Mouse (Mus musculus) liver, embryonic 14.5 days (tissue): ENCODE measurements around the gene Myo18a.

Experiments
- CTCF ChIP-seq: IDR thresholded peaks from 2 replicates; pipeline ENCODE4 v1.5.1; 2016; ENCODE audit warnings: antibody characterized with exemption, low read depth, control low read depth
- EP300 ChIP-seq: IDR thresholded peaks from 2 replicates; pipeline ENCODE4 v1.6.1; 2016; ENCODE audit warnings: antibody characterized with exemption, low read depth

DNA sequence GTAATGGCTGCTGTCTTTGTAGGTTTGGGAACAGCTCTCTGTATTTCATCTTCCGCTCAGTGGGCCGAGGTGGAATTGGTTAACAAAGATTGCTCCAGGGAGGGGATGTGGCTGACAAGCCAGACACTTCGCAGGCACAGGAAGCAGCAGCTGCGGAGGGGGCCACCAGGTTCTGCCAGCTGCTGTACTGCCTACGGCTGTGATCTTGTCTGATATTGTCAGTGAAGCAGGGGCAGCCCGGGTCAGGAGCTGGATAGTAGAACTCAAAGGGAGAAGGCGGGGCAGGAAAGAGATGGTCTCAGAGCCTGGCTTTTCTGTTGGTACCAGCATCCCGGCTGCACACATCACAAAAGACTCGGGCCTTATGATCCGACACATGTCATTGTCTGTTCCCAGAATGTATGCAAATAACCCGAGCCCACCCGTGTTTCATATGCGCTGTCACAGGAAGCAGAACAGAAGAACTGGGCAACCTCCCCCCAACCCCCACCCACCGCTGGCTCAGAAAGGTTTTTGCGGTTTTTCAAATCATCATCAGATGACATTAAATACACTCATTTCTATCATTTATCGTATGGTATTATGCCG lies 124.4 kb downstream of the Myo18a start:
- TF ChIP-seq CTCF (no peak), EP300 (no peak)
